Mouse (Mus musculus) neural tube, embryonic 11.5 days (tissue): ENCODE results near the gene Slc22a1. TPM values are rescaled to one million over a fixed set of nuclear protein-coding genes. Genes with fewer than 3 reads are reported as not detected.

ENCODE experiments used
- ATAC-seq: fragments of 200-750 bp; cut with Nextera tagmentation; 2 replicates; pipeline ENCODE4 v1.8.0; 2017; ENCODE audit warnings: moderate number of reproducible peaks, mild to moderate bottlenecking, moderate TSS enrichment, moderate library complexity; ENCODE audit not compliant: insufficient read depth, low FRiP score, low TSS enrichment
- DNase-seq: peaks from one replicate; pipeline ENCODE4 v3.0.0-alpha.2; 2015; ENCODE audit warnings: low spot score
- H3K27ac ChIP-seq: fragments of 300-500 bp; sonication (generic); 2 replicates; pipeline ENCODE4 v1.5.1; 2014; ENCODE audit warnings: low read depth, mild to moderate bottlenecking, low read length
- H3K27me3 ChIP-seq: fragments of 300-500 bp; sonication (generic); 2 replicates; pipeline ENCODE4 v1.6.1; 2014; ENCODE audit warnings: mild to moderate bottlenecking, low read length, mixed read lengths; ENCODE audit not compliant: control insufficient read depth, insufficient read depth
- H3K36me3 ChIP-seq: fragments of 300-500 bp; sonication (generic); 2 replicates; pipeline ENCODE4 v1.6.1; 2014; ENCODE audit warnings: mild to moderate bottlenecking, low read length, moderate library complexity, mixed read lengths; ENCODE audit not compliant: control insufficient read depth, insufficient read depth
- H3K4me1 ChIP-seq: fragments of 300-500 bp; sonication (generic); 2 replicates; pipeline ENCODE4 v1.6.1; 2014; ENCODE audit warnings: low read length, mixed read lengths; ENCODE audit not compliant: control insufficient read depth, insufficient read depth
- H3K4me2 ChIP-seq: fragments of 300-500 bp; sonication (generic); 2 replicates; pipeline ENCODE4 v1.6.1; 2014; ENCODE audit warnings: low read depth, mild to moderate bottlenecking, moderate library complexity
- H3K4me3 ChIP-seq: fragments of 300-500 bp; sonication (generic); 2 replicates; pipeline ENCODE4 v1.5.1; 2014; ENCODE audit warnings: low read depth, low read length
- H3K9ac ChIP-seq: fragments of 300-500 bp; sonication (generic); 2 replicates; pipeline ENCODE4 v1.6.1; 2014; ENCODE audit warnings: mild to moderate bottlenecking, low read length
- H3K9me3 ChIP-seq: fragments of 300-500 bp; sonication (generic); 2 replicates; pipeline ENCODE4 v1.6.1; 2016; ENCODE audit warnings: low read length; ENCODE audit not compliant: control insufficient read depth
- WGBS: fragments of 180-500 bp; shearing (Covaris S2); extraction: QIAGEN DNeasy Blood & Tissue Kit; methylation state at CpG from one replicate; pipeline ENCODE4 v1.1.7; 2014; 5-methylcytosine and 5-hydroxymethylcytosine counted together
- polyA plus RNA-seq: library from polyadenylated mRNA; unstranded; fragments of >200 nt; fragmentation: Nextera tagmentation; extraction: Ambion mirVana; gene quantifications from 2 replicates; pipeline ENCODE4 v1.2.1, GENCODE M21; 2014

The Slc22a1 gene
- polyA plus RNA-seq, 1 experiment from 2014 or later: not detected

DNA sequence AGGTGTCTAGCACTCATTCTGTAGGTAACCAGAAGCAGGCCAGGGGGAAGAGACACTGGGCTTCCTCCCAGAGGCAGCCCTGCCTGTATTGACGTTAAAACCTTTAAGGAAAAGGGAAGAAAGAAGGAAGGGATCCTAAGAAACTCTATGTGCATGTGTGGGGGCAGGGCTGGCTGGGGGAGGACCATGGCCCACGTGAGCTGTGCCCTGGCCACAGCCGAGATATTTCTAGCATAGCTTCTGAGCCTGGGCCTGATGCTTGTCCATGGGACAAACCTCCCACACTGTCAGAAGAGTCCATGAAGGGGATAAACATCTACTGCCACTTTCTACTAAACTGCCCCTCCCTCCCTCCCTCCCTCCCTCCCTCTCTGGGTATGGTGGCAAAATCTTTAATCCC lies 1.8 kb downstream of the Slc22a1 start:
- no peak overlapping the region for H3K4me3 ChIP-seq
- WGBS: 70% methylated on average over 3 of the region's 3 CpGs
- H3K9ac ChIP-seq: no peak overlapping the region
- H3K27me3 ChIP-seq: no peaks in the 10 kb centered on the region
- H3K4me1 ChIP-seq: peaks cover 3% of the 10 kb centered on the region; the same call in 1 of the 2 replicates
- no peak overlapping the region for H3K4me2 ChIP-seq
- no peak overlapping the region for H3K27ac ChIP-seq
- no peaks in the 10 kb centered on the region for H3K9me3 ChIP-seq
- ATAC-seq: no peak
- H3K36me3 ChIP-seq: no peaks in the 10 kb centered on the region
- DNase-seq: no peak

DNA sequence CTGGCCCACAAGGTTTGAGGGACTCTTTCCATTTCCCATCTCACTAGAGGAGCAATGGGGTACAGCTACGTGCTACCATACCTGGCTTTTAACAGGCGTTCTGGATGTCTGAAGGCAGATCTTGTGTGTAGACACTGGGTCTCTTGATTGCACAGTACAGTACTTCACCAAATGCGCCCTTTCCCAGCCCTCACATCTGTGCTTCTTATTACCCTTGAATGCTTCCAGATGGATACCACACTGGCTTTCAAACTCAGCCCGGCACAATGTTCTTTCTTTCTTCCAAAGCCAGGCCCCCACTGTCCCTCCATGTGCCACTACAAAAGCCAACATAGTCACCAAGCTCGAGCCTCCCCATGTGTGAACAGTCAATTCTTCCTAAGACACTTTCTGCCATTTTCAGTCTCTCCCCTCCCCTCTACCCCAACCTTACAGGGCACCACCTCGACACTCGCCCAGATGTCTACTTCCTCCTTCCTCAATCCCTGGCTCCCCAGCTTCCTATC lies 3.3 kb downstream of the Slc22a1 start:
- Histone ChIP-seq H3K9me3 (no peaks in the 10 kb centered on the region), H3K4me3 (no peak overlapping the region), H3K4me1 (peaks cover 3% of the 10 kb centered on the region; the same call in 1 of the 2 replicates), H3K9ac (no peak overlapping the region), H3K36me3 (no peaks in the 10 kb centered on the region), H3K4me2 (no peak overlapping the region), H3K27ac (no peak overlapping the region), H3K27me3 (no peaks in the 10 kb centered on the region)
- WGBS: 49% methylated on average over 7 of the region's 7 CpGs
- DNase-seq: no peak
- ATAC-seq: no peak

DNA sequence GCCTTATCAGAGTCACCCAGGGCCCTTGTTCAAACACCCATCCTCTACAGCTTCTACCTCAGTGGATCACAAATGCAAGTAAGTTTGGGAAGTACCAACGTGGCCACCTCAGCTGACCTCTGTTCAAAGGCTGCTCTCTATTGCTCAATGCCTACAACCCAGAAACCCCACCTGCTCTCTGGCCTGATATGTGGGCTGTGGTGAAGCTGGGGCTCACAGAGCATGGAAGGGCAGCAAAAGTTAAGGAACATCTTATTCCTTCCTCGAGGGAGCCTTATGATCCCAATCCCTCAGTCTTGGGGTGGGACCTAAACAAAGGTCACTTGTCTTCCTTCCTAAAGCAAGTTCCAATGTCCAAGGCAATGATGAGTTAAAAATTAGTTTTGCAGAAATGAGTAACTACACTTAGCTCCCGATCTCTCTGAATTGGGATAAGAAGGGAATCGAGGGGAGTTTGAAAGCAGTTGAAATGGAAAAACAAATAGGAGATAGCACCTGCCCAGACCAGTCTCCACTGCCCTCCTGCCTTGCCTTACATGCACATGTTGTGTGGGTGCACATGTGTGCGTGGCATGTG lies 4.5 kb downstream of the Slc22a1 start:
- peaks cover 3% of the 10 kb centered on the region; the same call in 1 of the 2 replicates for H3K4me1 ChIP-seq
- no peaks in the 10 kb centered on the region for H3K27me3 ChIP-seq
- H3K9me3 ChIP-seq: no peaks in the 10 kb centered on the region
- no peak for ATAC-seq
- H3K4me2 ChIP-seq: no peak overlapping the region
- no peak overlapping the region for H3K9ac ChIP-seq
- WGBS: 86% methylated on average over 5 of the region's 5 CpGs
- no peak overlapping the region for H3K4me3 ChIP-seq
- DNase-seq: no peak
- no peaks in the 10 kb centered on the region for H3K36me3 ChIP-seq
- no peak overlapping the region for H3K27ac ChIP-seq

DNA sequence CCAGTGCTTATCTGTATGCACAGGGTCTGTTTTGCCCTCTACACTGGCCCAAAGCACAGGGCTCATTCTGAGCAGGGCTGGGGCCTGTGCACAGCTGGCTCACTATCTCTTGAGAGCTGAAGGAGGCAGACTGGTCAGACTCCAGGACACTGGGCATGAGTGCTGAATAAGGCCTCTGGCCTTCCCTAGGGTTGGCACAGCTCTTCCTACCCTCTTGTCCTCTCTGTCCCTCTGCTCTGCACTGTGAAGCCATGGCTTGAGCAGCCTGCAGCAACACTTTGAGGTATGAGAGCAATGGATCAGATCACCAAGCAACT lies 6.3 kb downstream of the Slc22a1 start:
- H3K9ac ChIP-seq: no peak overlapping the region
- no peak overlapping the region for H3K4me3 ChIP-seq
- H3K27me3 ChIP-seq: no peaks in the 10 kb centered on the region
- no peaks in the 10 kb centered on the region for H3K9me3 ChIP-seq
- peaks cover 3% of the 10 kb centered on the region; the same call in 1 of the 2 replicates for H3K4me1 ChIP-seq
- H3K4me2 ChIP-seq: no peak overlapping the region
- peak overlapping the region; percentile 2; the same call in 1 of the 2 replicates for H3K27ac ChIP-seq
- H3K36me3 ChIP-seq: no peaks in the 10 kb centered on the region
- no peak for DNase-seq
- ATAC-seq: no peak

DNA sequence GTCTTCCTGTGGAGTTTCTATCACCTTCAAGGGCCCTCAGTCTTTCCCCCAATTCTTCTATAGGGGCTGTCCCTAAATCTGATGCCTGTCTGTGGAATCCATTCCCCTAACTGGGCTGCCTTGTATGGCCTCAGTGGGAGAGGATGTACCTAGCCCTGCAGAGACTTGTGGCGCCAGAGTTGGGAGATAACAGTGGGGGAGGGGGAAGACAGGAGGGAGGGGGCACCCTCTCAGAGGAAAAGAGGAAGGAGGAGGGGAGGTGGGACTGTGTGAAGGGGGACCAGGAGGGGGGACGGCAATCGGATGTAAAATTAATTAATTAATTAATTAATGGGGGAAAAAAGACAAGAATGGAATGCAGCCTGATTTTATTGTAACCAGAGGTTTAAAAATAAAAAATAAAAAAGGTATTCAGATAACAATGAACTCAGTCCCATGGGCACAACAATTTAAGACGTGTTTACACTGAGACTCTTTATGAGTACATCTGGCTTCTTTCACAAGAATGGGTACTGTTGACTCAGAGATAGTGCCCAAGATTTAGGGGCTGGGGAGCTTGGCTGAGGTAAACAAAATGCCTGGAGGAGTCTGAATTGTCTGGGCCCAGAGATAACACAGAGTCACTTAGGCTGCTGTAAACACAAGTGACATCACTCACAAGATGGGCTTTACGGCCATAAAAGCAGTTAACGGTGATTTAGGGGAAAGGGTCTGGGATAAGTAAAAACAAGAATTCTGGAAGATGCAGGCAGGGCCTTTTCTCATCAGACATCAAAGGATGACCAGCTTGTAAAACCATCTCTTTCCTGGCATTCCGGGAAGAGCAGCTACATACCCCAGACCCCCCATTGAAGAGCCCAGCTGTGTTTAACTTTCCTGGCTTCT lies 6.9 kb downstream of the Slc22a1 start:
- Histone ChIP-seq H3K36me3 (no peaks in the 10 kb centered on the region), H3K4me1 (peaks cover 3% of the 10 kb centered on the region; the same call in 1 of the 2 replicates), H3K27me3 (no peaks in the 10 kb centered on the region), H3K9ac (no peak overlapping the region), H3K4me3 (no peak overlapping the region), H3K27ac (peak overlapping the region; percentile 2; the same call in 1 of the 2 replicates), H3K9me3 (no peaks in the 10 kb centered on the region), H3K4me2 (no peak overlapping the region)
- 12% methylated on average over 7 of the region's 7 CpGs for WGBS
- ATAC-seq (no peak), DNase-seq (no peak)

DNA sequence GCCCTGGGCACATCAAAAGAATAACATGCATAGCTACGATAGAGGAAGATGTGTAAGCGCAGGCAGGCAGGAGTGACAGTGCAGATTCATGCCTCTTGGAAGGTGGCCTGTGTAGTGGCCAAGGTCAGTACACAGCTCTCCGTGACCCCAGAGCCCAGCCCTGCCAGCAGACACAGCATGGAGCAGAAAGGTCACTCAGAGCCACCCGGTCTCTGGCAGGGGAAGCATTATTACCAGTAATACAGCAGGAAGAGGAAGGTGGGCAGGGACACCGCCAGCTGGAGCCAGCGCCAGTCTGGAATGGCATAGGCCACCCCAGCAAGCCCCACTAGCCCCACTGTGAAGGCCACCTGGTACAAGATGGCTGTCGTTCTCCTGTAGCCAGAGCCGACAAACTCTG lies 11.5 kb downstream of the Slc22a1 start:
- no peaks in the 10 kb centered on the region for H3K27me3 ChIP-seq
- WGBS: 62% methylated on average over 8 of the region's 8 CpGs
- no peaks in the 10 kb centered on the region for H3K9me3 ChIP-seq
- no peaks in the 10 kb centered on the region for H3K36me3 ChIP-seq
- no peak overlapping the region for H3K9ac ChIP-seq
- H3K4me2 ChIP-seq: no peak overlapping the region
- peaks cover under 1% of the 10 kb centered on the region; the same call in 1 of the 2 replicates for H3K4me1 ChIP-seq
- H3K27ac ChIP-seq: no peak overlapping the region
- DNase-seq: no peak
- no peak overlapping the region for H3K4me3 ChIP-seq
- no peak for ATAC-seq

DNA sequence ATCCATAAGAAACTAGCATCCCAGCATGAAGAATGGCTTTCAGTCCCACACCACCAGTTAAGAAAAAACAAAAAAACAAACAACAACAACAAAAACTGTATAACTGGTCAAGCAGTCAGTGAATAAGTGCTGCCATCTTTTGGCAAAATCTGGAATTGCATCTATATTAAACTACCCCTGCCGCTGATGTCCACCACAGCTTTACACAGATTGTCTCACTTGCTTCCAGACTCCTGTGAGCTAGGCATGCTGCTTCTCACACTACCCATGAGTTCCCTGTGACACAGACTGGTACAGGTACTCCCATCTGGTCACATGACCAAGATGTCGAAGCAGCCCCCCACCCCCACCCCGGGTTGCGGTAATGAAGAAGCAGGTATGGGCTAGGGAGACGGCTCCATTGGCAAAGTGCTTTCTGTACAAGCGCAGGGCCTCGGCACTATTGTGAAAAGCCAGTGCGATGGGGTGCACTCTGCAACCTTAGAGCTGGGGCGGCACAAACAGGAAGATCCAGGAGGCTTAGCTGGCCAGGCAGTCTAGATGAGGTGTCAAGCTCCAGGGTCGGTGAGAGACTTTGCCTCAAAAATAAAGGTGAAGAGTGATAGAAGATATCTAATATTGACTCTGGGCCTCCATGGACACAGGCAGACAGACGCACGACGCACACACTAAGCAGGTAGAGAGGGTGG lies 14.9 kb downstream of the Slc22a1 start:
- H3K27me3 ChIP-seq: no peaks in the 10 kb centered on the region
- WGBS: 72% methylated on average over 13 of the region's 13 CpGs
- no peak overlapping the region for H3K4me2 ChIP-seq
- H3K4me1 ChIP-seq: no peaks in the 10 kb centered on the region
- H3K4me3 ChIP-seq: no peak overlapping the region
- no peak overlapping the region for H3K9ac ChIP-seq
- DNase-seq: no peak
- no peak for ATAC-seq
- H3K36me3 ChIP-seq: no peaks in the 10 kb centered on the region
- H3K27ac ChIP-seq: no peak overlapping the region
- H3K9me3 ChIP-seq: no peaks in the 10 kb centered on the region

DNA sequence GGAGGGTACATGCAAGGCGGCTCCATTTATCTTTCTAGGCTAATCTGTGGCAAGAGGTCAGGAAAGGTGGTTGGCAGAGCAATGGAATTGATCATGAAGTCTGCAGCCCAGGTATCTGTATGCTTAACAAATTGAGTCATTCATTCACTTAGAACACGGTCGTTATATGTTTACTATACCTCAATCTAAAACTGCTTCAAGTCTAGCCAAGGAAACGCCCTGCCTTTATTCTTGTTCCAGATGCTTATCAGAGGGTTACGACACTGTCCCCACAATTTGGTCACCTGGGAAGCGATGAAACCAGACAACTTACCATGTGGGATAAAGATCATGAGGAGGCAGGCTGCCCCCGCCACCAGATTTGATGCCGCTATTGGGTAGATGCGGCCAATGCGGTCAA lies 16.4 kb downstream of the Slc22a1 start:
- no peaks in the 10 kb centered on the region for H3K4me1 ChIP-seq
- no peak overlapping the region for H3K4me3 ChIP-seq
- no peaks in the 10 kb centered on the region for H3K9me3 ChIP-seq
- ATAC-seq: no peak
- no peaks in the 10 kb centered on the region for H3K27me3 ChIP-seq
- H3K36me3 ChIP-seq: no peaks in the 10 kb centered on the region
- no peak overlapping the region for H3K9ac ChIP-seq
- 93% methylated on average over 10 of the region's 10 CpGs for WGBS
- no peak for DNase-seq
- H3K27ac ChIP-seq: no peak overlapping the region
- no peak overlapping the region for H3K4me2 ChIP-seq
